Mouse (Mus musculus) heart, postnatal 25 days (tissue): ENCODE data around the gene Cyp2ab1. TPM values are rescaled to one million over a fixed set of nuclear protein-coding genes. Genes with fewer than 3 reads are reported as not detected.

ENCODE experiments used
- DNase-seq: peaks from one replicate; pipeline ENCODE4 v3.0.0; 2022; ENCODE audit warnings: low spot score
- intact Hi-C: fragments of 180-260 bp; cut with DNase I; formaldehyde crosslinking; loops from one replicate; pipeline ENCODE4 v1.15.1; 2025
- total RNA-seq, 2 experiments: library from RNA; stranded (reverse); gene quantifications; 2 replicates each; pipeline ENCODE4 v1.2.3; 2021

Cyp2ab1 gene
- total RNA-seq, 2 experiments from 2014 or later: 0.67 to 0.99 TPM

DNA sequence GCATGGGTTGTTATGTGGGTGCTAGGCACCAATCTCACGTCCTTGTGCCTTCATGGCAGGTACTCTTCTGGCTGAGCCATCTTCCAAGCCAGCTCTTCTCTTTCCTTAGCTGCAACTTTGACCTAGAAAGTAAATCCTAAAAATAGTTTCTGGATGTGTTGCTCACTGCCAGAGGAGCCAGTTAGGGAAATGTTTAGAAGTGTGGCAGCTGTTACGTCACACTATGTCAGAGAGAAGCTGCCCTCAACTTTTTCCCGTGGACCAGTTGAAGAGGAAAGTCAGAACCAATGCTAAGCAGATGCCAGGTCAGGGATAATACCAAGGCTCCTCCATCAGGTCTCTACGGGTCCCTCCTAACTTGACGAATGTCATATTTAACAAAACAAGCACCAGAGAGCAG is 45.8 kb downstream of the Cyp2ab1 start:
- no peak for DNase-seq
- intact Hi-C loops: no loop called here

- intact Hi-C loops: no loop called here
- no peak for DNase-seq
Observed at GRCm38 (mm10) chr16:20272994-20273393, 52.2 kb downstream of the Cyp2ab1 start.

- DNase-seq: no peak
- intact Hi-C loops: no loop called here
Observed at GRCm38 (mm10) chr16:20271339-20271738, 53.9 kb downstream of the Cyp2ab1 start.

DNA sequence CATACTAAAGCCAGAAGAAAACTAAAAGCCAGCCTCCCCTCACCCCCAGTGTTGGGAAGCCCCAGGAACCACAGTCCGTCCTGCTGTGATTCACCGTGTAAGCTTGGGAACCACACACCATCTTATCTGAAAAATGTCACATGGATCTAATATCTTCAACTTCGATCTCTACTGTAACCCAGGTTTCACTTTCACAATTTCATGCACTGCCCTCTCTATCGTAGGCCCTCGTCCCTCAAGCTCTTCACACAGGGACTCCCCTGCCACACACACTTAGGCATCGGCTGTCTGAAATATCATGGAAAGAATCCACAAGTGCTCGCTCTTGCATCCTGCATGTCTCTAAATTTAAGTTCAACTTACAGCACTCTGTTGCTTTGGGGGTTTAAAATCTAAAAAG is 60.1 kb downstream of the Cyp2ab1 start:
- no peak for DNase-seq
- intact Hi-C loops: no loop called here

Other genes starting within 250 kb of the Cyp2ab1 start
- 100 to 1,000 TPM; 273 to 285 TPM for gene Klhl24, start 227.9 kb downstream of the Cyp2ab1 start, total RNA-seq
- gene Yeats2, start 184.3 kb downstream of the Cyp2ab1 start, total RNA-seq: 10 to 100 TPM; 10.7 to 12.0 TPM
- 1 to 10 TPM; 1.2 to 1.8 TPM for gene Map6d1, start 84.0 kb downstream of the Cyp2ab1 start, total RNA-seq
- gene Parl, start 23.0 kb downstream of the Cyp2ab1 start, total RNA-seq: 10 to 100 TPM; 88.4 to 88.9 TPM
- gene Abcc5, start 101.0 kb upstream of the Cyp2ab1 start, total RNA-seq: 10 to 100 TPM; 30.6 to 34.8 TPM
- gene Eif2b5, start 173.4 kb upstream of the Cyp2ab1 start, total RNA-seq: 10 to 100 TPM; 52.4 to 59.1 TPM
- gene Dvl3, start 191.6 kb upstream of the Cyp2ab1 start, total RNA-seq: 10 to 100 TPM; 44.9 to 46.8 TPM
- gene Ap2m1, start 210.1 kb upstream of the Cyp2ab1 start, total RNA-seq: 100 to 1,000 TPM; 201 to 215 TPM
- gene Abcf3, start 223.2 kb upstream of the Cyp2ab1 start, total RNA-seq: 10 to 100 TPM; 64.9 to 69.4 TPM